Mouse (Mus musculus): ENCODE results near the gene Dnase1.
"Not testable (repeated sequence)": the region's sequence is repeated elsewhere in the genome, so short reads cannot be mapped to it uniquely, and the experiment has no call there.

The Dnase1 gene

GRCm38 (mm10) chr16:4036807-4037206 lies at the start of gene Dnase1:
Gene Dnase1, plus strand, starts transcription at chr16:4036942.
- DNase-seq (ENCODE audit: low spot score in 2 of 2), result no peak

- no peak for DNase-seq (ENCODE audit: low spot score in 2 of 2)
Observed at GRCm38 (mm10) chr16:3988410-3988809, 48.3 kb upstream of the Dnase1 start.

DNA sequence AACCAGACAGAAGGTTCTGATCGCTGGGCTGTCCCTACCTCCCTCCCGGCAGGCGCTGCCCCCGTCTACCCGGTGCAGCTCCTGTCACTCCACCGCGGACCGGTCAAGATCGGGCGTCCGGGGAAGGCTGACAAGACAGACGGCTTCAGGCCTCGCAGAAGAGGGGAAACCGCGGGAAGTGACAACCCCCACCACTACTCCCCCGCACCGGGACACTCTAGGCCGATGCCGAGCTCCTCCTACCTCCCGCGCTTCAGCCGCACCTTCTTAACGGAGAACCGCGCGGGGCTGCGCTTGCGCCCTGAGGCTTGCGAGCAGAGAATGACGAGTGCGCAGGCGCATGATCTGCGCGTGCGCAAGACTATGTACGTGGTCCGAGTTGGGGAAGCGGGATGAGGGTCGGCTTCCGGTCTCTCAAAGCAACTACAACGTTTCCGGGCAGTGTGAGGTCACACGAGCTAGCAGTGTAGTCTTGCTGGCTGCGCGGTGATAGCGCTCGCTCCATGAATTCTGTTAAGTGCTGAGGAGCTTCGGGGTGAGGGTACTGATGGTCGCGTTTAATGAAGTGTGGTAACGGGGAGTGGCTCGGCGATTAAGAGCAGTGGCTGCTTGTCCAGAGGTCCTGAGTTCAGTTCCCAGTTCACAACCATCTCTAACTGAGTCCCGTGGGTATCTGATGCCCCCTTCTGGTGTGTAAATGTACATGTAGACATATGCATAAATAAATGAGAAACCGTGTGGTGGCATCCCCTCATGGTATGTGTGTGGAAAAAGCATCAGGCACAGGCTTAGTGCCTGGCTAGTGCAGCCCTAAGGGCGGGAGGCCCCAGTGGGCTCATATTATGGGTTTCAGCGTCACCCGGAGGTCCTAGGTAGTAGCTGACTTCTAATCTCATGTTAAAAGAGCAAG lies 33.0 kb upstream of the Dnase1 start, which contains the start of gene Slx4:
TSS of gene Slx4 (minus strand) at position 282 of the 910 bp plus-strand sequence.
- DNase-seq (ENCODE audit: low spot score in 2 of 2), result peak; percentile 93 to 97

DNA sequence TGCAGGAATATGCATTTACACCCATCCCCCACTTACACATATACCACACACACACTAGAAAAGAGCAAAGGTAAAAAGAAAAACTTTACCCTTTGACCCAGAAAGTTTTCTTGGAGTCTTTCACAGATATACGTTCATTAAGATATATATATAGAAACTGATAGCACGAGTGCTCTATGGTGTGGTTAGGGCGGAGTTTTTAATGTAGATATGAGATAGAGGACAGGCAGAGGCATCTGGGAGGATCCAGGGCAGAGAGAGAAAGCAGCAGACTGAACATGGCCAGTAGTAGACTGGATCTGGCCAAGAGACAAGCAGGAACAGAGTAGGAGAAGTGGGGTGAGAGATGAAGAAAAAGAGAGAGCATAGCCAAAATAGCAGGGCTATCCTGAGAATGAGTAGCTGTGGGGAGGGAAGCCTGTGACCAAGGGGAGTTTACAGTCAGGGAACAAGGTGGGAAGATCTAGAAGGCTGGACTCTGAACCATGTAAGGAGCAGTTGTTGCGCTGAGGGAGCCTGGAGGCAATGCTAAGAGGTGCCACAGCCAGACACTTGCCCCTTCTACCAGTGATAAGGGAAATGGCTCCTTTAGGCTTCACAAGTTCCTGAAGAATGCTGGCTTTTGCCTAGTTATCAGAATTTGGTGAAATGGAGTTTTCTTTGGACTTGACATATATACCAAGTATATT lies 23.7 kb upstream of the Dnase1 start:
- DNase-seq (ENCODE audit: low spot score in 2 of 2), result no peak

DNA sequence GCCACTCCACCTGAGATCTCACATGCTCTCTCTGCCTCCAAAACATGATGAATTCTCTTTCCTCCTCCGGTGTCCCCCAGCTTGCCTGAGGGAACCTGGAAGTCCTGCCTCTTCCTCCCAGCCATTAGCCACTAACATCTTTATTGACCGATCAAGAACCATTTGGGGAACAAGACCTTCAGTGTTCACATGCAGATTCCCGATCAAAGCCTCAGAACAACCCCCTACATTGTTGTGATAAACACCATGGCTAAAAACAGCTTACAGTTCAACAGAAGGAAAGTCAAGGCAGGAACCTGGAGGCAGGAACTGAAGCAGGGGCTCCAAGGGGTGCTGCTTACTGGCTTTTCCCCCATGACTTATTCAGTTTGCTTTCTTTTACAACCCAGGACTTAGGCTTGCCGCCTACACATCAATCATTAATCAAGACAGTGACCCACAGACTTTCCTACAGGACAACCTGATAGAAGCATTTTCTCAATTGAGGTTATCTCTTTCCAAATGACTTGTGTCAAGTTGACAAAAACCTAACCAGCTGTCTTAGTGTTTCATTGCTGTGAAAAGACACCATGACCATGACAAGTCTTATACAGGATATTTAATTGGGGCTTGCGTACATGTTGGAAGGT lies 22.6 kb upstream of the Dnase1 start:
- no peak for DNase-seq (ENCODE audit: low spot score in 2 of 2)

DNA sequence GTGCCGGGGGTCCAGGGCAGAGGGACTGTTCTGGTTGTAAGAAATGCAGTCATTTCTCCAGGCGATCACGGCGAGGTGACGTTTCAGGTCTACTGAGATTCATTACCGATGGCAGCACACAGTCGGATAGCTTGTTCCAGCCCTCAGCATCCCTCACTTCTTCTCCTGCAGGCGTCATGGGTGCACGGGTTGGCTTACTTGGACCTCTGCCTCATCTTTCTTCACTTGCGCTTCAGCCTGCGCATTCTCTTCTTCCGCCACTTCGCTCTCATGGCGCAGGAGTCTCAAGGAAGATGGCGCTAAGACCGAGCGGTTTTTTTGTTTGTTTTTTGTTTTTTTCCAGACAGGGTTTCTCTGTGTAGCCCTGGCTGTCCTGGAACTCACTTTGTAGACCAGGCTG lies 20.0 kb upstream of the Dnase1 start:
- not testable (repeated sequence) for DNase-seq (ENCODE audit: low spot score in 2 of 2)

DNA sequence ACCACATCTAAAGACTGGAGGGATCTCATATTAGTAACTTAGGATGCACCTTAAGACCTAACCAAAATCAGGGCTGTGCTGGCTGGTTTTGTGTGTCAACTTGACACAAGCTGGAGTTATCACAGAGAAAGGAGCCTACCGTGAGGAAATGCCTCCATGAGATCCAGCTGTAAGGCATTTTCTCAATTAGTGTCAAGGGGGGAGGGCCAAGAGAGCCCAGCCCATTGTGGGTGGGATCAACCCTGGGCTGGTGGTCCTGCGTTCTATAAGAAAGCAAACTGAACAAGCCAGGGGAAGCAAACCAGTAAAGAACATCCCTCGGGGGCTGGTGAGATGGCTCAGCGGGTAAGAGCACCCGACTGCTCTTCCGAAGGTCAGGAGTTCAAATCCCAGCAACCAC lies 19.3 kb upstream of the Dnase1 start:
- not testable (repeated sequence) for DNase-seq (ENCODE audit: low spot score in 2 of 2)

DNA sequence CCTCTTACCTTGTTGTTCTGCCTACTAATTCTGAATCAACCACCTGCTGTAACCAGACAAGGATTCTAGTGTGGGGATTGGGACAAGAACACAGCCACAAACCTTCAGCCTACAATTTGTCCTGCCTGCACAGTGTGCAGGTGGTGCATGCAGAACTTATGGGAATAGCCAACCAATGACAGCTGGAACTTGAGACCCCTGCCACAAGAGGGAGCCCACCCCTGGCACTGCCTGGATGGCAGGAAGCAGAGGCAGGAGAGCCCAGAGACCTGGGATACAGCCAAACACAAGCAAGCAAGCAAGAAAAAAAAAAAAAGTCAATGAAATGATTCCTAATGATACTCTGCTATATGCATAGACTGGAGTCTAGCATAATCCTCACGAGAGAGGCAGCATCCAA lies 15.5 kb upstream of the Dnase1 start:
- no peak for DNase-seq (ENCODE audit: low spot score in 2 of 2)

DNA sequence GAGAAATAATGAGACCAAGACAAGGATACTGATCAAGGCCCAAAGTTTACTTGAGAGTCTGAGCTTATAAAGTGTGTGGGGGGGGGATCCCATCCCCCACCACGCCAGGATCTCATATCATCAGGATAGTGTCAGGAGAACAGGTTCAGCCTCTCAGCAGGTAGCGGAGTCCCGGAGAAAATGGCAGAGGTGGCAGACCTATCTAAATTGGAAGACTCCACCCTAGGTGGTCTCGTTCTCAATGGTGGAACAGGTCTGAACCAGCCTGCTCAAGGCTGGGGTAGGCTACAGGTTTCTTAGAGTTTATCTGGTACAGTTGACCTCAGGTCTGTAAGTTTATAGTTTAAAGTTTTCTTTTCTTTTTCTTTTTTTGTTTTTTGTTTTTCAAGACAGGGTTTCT lies 14.0 kb upstream of the Dnase1 start:
- DNase-seq (ENCODE audit: low spot score in 2 of 2), result no peak

- no peak for DNase-seq (ENCODE audit: low spot score in 2 of 2)
Observed at GRCm38 (mm10) chr16:4026672-4027071, 10.1 kb upstream of the Dnase1 start.

DNA sequence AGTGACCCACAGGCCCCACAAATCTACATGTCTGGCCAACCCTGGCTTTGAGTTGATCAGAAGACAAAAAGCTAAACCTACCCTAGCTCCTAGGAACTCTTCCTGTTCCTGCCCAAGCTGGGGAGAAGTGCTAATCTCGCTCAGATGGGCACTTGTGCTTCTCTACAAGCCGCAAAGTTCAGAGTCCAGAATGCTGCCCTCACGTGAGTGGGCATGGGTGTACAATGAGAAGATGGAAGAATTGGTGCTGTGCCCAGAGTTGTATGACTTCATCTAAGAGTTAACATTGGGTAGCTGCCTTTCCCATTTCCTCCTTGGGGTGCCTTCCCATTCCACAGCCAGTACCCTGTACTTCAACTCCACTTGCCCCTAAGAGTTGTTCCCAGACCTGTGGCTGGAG lies 9.5 kb upstream of the Dnase1 start:
- no peak for DNase-seq (ENCODE audit: low spot score in 2 of 2)

DNA sequence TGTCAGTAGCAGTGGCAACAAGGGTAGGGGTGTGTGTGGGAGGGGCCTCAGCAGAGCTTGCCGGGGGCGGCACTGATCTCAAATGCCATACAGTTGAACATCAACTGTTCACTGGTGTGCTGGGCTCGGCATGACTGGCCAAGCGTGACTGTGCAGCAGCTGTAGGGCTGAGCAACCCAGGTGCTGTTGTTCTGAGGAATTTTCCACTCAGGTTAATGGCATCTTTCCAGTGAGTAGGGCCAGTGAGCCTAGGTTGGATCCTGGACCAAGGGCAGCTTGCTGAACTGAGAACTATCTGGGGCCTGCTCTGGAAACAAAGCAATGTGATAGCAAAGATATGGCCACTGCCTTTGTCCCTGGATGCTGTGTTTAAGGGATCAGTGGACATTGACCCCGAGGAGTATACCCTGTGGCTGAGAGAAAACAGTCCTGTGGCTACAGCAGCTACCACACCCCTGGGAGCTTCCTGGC lies 7.3 kb upstream of the Dnase1 start:
- no peak for DNase-seq (ENCODE audit: low spot score in 2 of 2)

DNA sequence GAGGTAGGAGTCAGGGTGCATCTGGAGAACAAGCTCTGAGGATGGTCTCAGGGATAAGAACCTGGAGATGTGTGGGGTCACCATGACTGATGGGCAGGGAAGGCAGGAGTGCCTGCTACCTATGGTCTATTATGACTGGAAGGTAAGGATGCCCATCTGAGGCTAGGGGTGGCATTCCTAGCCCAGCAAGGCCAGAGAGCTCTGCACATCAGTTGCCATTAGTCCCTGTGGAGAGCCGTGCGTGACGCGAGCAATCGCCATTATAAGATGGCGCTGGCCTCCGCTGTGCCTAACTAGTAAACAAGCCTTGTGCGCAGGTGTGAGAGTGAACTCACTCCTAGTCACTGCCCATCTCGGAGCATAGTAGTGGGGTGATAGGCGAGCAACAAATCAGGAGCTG lies 6.2 kb upstream of the Dnase1 start:
- no peak for DNase-seq (ENCODE audit: low spot score in 2 of 2)

GRCm38 (mm10) chr16:4031441-4032274 lies 5.1 kb upstream of the Dnase1 start:
- no peak for DNase-seq (ENCODE audit: low spot score in 2 of 2)

GRCm38 (mm10) chr16:4032341-4032748 lies 4.4 kb upstream of the Dnase1 start:
- DNase-seq (ENCODE audit: low spot score in 2 of 2), result no peak

GRCm38 (mm10) chr16:4033971-4034370 lies 2.8 kb upstream of the Dnase1 start:
- DNase-seq (ENCODE audit: low spot score in 2 of 2), result no peak

DNA sequence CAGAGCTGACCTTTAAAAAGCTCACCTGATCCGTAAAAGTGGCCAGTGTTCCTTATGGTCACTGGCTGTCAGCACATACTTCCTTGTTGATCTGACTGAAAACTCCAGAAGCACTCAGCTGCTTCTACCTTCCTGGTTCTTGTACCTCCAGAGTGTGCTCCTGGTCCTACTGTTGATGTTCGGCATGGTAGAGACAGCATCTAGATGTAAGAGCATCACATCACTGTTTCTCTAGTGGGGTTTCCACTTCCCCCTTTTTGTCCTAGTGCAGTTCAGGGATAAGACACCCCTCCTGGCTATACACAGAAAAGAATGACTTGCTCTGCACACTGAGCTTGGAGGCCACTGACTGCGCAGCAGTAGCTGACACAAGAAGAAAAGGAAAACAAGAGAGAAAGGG lies 2.3 kb upstream of the Dnase1 start:
- DNase-seq (ENCODE audit: low spot score in 2 of 2), result no peak

DNA sequence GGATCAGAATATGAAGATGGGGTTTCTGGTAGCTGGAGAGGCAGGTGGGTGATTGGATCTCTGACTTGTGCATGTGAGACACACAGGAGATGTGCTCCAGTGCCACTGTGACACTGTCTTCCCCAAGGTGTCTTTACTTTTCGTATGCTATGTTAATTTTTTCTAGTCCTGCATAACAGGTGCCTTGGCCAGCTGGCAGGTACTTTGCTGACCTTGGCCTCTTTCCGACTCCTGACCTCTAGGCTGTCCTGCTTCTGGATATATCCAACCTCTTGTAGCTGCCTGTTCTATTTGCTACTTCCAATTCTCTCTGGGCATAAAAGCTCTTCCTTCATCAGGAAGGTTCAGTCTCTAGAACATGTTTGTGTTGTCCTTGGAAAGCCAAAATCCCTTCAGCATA lies 1.2 kb upstream of the Dnase1 start:
- DNase-seq (ENCODE audit: low spot score in 2 of 2), result no peak

DNA sequence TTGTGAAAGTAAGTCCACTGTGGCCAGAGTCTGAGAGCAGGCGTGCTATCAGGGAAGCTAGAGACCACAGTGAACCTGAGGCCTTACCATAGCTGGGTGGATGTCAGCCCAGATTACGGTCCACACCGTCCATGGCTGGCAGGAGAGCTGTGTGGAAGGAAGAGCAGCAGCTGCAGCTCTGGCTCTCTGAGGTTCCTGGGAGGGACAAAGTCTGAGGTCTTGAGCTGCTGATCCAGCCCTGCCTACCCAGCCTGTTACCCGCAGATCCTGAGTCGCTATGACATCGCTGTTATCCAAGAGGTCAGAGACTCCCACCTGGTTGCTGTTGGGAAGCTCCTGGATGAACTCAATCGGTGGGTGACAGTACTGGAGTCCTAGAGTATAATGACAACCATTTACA lies 948 bp downstream of the Dnase1 start:
- DNase-seq (ENCODE audit: low spot score in 2 of 2), result no peak

DNA sequence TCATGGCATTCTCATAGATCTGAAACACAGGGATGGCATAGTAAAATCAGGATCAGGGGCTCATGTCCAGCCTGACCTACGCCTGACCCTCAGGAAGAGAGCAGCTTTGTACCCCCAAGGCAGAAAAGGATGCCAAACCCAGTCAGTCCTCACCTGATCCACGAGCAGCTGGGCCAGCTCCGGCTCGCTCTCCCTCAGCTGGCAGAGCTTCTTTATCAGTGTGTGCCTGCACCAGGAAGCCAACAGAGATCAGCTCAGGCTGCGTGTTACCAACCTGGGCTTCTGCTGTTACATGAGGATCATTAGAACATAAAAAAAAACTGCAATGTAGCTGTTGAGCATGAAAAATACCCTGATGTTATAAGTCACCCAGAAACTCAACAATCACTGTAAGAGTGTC lies 3.5 kb downstream of the Dnase1 start:
- no peak for DNase-seq (ENCODE audit: low spot score in 2 of 2)

DNA sequence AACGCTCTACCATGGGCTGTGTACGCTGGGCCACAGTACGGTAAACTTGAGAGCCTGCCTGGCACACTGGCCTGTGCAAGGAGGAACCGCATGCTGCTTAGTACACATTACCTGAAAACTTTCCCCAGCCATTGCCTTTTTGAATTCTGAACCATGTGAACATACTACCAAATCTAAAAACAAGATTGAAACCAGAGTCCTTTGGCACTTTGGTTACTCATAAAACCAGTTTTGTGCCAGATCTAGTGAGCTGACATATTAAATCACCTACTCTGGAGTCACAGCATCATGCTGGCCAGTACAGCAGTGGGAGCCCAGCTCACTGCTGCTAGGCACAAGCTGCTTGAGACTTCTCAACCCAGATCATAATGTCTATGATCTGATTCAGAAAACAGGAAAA lies 4.9 kb downstream of the Dnase1 start:
- no peak for DNase-seq (ENCODE audit: low spot score in 2 of 2)

- DNase-seq (ENCODE audit: low spot score in 2 of 2), result no peak
Observed at GRCm38 (mm10) chr16:4044093-4044492, 7.4 kb downstream of the Dnase1 start.

Data from spleen, postnatal 4 days (tissue).